Mouse (Mus musculus) MEL (cell line): ENCODE results near the gene Lyrm7. TPM values are rescaled to one million over a fixed set of nuclear protein-coding genes. Genes with fewer than 3 reads are reported as not detected.

Source experiments
- DNase-seq: peaks from one replicate; pipeline ENCODE4 v3.0.0; 2011; ENCODE audit warnings: low read depth, low spot score
- H3K27ac ChIP-seq: 2 replicates; pipeline ENCODE4 v1.5.1; 2012; ENCODE audit warnings: low read depth, mild to moderate bottlenecking, control low read depth, low read length, moderate library complexity; ENCODE audit not compliant: control insufficient read depth
- H3K27me3 ChIP-seq, 2 experiments: fragments of 150-350 bp in 1 of 2; sonication (generic) in 1 of 2; 2 replicates each; pipeline ENCODE4 v1.6.1; 2012; ENCODE audit warnings: low read length in 2 of 2, mild to moderate bottlenecking in 2 of 2, improper control_type of control experiment in 1 of 2, moderate library complexity in 1 of 2; ENCODE audit not compliant: insufficient read depth in 2 of 2, control insufficient read depth in 1 of 2
- H3K36me3 ChIP-seq, 2 experiments: 2 replicates each; pipeline ENCODE4 v1.6.1; 2012 to 2014; ENCODE audit warnings: low read length in 2 of 2, improper control_type of control experiment in 1 of 2, inconsistent platforms in 1 of 2, mild to moderate bottlenecking in 1 of 2; ENCODE audit not compliant: insufficient read depth in 2 of 2, control insufficient read depth in 1 of 2
- H3K4me1 ChIP-seq, 2 experiments: fragments of 150-350 bp in 1 of 2; sonication (generic) in 1 of 2; 2 replicates each; pipeline ENCODE4 v1.6.1; 2012; ENCODE audit warnings: low read length in 2 of 2, improper control_type of control experiment in 1 of 2, mild to moderate bottlenecking in 1 of 2; ENCODE audit not compliant: insufficient read depth in 2 of 2, control insufficient read depth in 1 of 2
- H3K4me3 ChIP-seq, 2 experiments: fragments of 150-350 bp in 1 of 2; sonication (generic) in 1 of 2; 2 replicates each; pipeline ENCODE4 v1.5.1; 2012; ENCODE audit warnings: low read depth in 2 of 2, low read length in 2 of 2, mild to moderate bottlenecking in 2 of 2, moderate library complexity in 2 of 2, control low read depth in 1 of 2, improper control_type of control experiment in 1 of 2; ENCODE audit not compliant: control insufficient read depth in 1 of 2, insufficient read depth in 1 of 2
- H3K79me2 ChIP-seq: 2 replicates; pipeline ENCODE4 v1.6.1; 2012; ENCODE audit warnings: mild to moderate bottlenecking, low read length, moderate library complexity; ENCODE audit not compliant: control insufficient read depth, poor library complexity, insufficient read depth
- H3K9ac ChIP-seq: 2 replicates; pipeline ENCODE4 v1.6.1; 2012; ENCODE audit warnings: low read depth, mild to moderate bottlenecking, control low read depth, low read length, moderate library complexity; ENCODE audit not compliant: control insufficient read depth, poor library complexity, severe bottlenecking
- H3K9me3 ChIP-seq: fragments of 150-350 bp; sonication (generic); replicated peaks from 2 replicates; pipeline ENCODE4 v1.6.1; 2012; ENCODE audit warnings: mild to moderate bottlenecking, low read length, improper control_type of control experiment, moderate library complexity; ENCODE audit not compliant: insufficient read depth
- CTCF ChIP-seq, 3 experiments: IDR thresholded peaks in 2 of 3; conservative IDR thresholded peaks in 1 of 3; 2 replicates each; pipeline ENCODE4 v1.5.1; 2011 to 2012; ENCODE audit warnings: low read length in 3 of 3, low read depth in 2 of 3, mild to moderate bottlenecking in 2 of 3, improper control_type of control experiment in 1 of 3, inconsistent platforms in 1 of 3, mixed read lengths in 1 of 3, moderate library complexity in 1 of 3; ENCODE audit not compliant: control insufficient read depth in 1 of 3, insufficient read depth in 1 of 3, poor library complexity in 1 of 3, severe bottlenecking in 1 of 3
- ELF1 ChIP-seq: IDR thresholded peaks from 2 replicates; pipeline ENCODE4 v1.6.1; 2014; ENCODE audit warnings: low read depth, mild to moderate bottlenecking, inconsistent platforms, low read length, improper control_type of control experiment, moderate library complexity
- EP300 ChIP-seq, 2 experiments: IDR thresholded peaks; 2 replicates each; pipeline ENCODE4 v1.6.1; 2011; ENCODE audit warnings: improper control_type of control experiment in 2 of 2, low read length in 2 of 2, low read depth in 1 of 2, mild to moderate bottlenecking in 1 of 2
- ETS1 ChIP-seq: IDR thresholded peaks from 2 replicates; pipeline ENCODE4 v1.6.1; 2012; ENCODE audit warnings: low read depth, mild to moderate bottlenecking, inconsistent platforms, low read length, improper control_type of control experiment, moderate library complexity
- HCFC1 ChIP-seq: IDR thresholded peaks from 2 replicates; pipeline ENCODE4 v1.6.1; 2012; ENCODE audit warnings: low read depth, mild to moderate bottlenecking, inconsistent platforms, low read length, improper control_type of control experiment, moderate library complexity
- JUND ChIP-seq: IDR thresholded peaks from 2 replicates; pipeline ENCODE4 v1.6.1; 2011; ENCODE audit warnings: low read depth, mild to moderate bottlenecking, improper control_type of control experiment, low read length
- KAT2A ChIP-seq: conservative IDR thresholded peaks from 2 replicates; pipeline ENCODE4 v1.6.1; 2012; ENCODE audit warnings: low read depth, low read length, improper control_type of control experiment, inconsistent platforms
- MAX ChIP-seq: IDR thresholded peaks from 2 replicates; pipeline ENCODE4 v1.6.1; 2011; ENCODE audit warnings: low read length, improper control_type of control experiment
- MAZ ChIP-seq: IDR thresholded peaks from 2 replicates; pipeline ENCODE4 v1.6.1; 2012; ENCODE audit warnings: low read depth, mild to moderate bottlenecking, inconsistent platforms, low read length, improper control_type of control experiment
- MEF2A ChIP-seq: IDR thresholded peaks from 2 replicates; pipeline ENCODE4 v1.6.1; 2014; ENCODE audit warnings: low read depth, mild to moderate bottlenecking, inconsistent platforms, low read length, improper control_type of control experiment; ENCODE audit not compliant: poor library complexity, insufficient replicate concordance, severe bottlenecking; ENCODE audit errors: extremely low read depth
- MXI1 ChIP-seq: IDR thresholded peaks from 2 replicates; pipeline ENCODE4 v1.6.1; 2011; ENCODE audit warnings: mild to moderate bottlenecking, low read depth, low read length, improper control_type of control experiment
- MYB ChIP-seq: IDR thresholded peaks from 2 replicates; pipeline ENCODE4 v1.6.1; 2011; ENCODE audit warnings: mild to moderate bottlenecking, low read depth, low read length, improper control_type of control experiment
- MYC ChIP-seq: IDR thresholded peaks from 2 replicates; pipeline ENCODE4 v1.6.1; 2011; ENCODE audit warnings: low read depth, mild to moderate bottlenecking, low read length, improper control_type of control experiment, moderate library complexity
- NELFE ChIP-seq: IDR thresholded peaks from 2 replicates; pipeline ENCODE4 v1.6.1; 2011; ENCODE audit warnings: low read depth, low read length, improper control_type of control experiment
- NRF1 ChIP-seq: IDR thresholded peaks from 2 replicates; pipeline ENCODE4 v1.6.1; 2014; ENCODE audit warnings: low read depth, mild to moderate bottlenecking, inconsistent platforms, low read length, improper control_type of control experiment, moderate library complexity; ENCODE audit not compliant: poor library complexity, insufficient read depth, severe bottlenecking
- POLR2A ChIP-seq, 2 experiments: IDR thresholded peaks; 2 replicates each; pipeline ENCODE4 v1.6.1; 2011 to 2012; ENCODE audit warnings: low read length in 2 of 2, mild to moderate bottlenecking in 2 of 2, control low read depth in 1 of 2, improper control_type of control experiment in 1 of 2, low read depth in 1 of 2, moderate library complexity in 1 of 2; ENCODE audit not compliant: control insufficient read depth in 1 of 2, insufficient read depth in 1 of 2, poor library complexity in 1 of 2
- POLR2AphosphoS2 ChIP-seq: IDR thresholded peaks from 2 replicates; pipeline ENCODE4 v1.6.1; 2011; ENCODE audit warnings: low read length, improper control_type of control experiment
- SMC3 ChIP-seq: IDR thresholded peaks from 2 replicates; pipeline ENCODE4 v1.6.1; 2011; ENCODE audit warnings: low read depth, low read length, improper control_type of control experiment
- TBP ChIP-seq: IDR thresholded peaks from 2 replicates; pipeline ENCODE4 v1.8.0; 2011; ENCODE audit warnings: low read depth, low read length, improper control_type of control experiment
- TCF12 ChIP-seq: IDR thresholded peaks from 2 replicates; pipeline ENCODE4 v1.6.1; 2014; ENCODE audit warnings: low read depth, mild to moderate bottlenecking, inconsistent platforms, low read length, improper control_type of control experiment, moderate library complexity
- UBTF ChIP-seq: IDR thresholded peaks from 2 replicates; pipeline ENCODE4 v1.6.1; 2012; ENCODE audit warnings: low read depth, mild to moderate bottlenecking, inconsistent platforms, low read length, improper control_type of control experiment, moderate library complexity, borderline replicate concordance; ENCODE audit not compliant: insufficient read depth
- USF1 ChIP-seq: IDR thresholded peaks from 2 replicates; pipeline ENCODE4 v1.6.1; 2014; ENCODE audit warnings: low read depth, mild to moderate bottlenecking, inconsistent platforms, low read length, improper control_type of control experiment, moderate library complexity
- ZC3H11A ChIP-seq: IDR thresholded peaks from 2 replicates; pipeline ENCODE4 v1.6.1; 2012; ENCODE audit warnings: low read depth, mild to moderate bottlenecking, inconsistent platforms, low read length, improper control_type of control experiment
- ZKSCAN1 ChIP-seq: IDR thresholded peaks from 2 replicates; pipeline ENCODE4 v1.6.1; 2012; ENCODE audit warnings: low read depth, mild to moderate bottlenecking, inconsistent platforms, low read length, improper control_type of control experiment, moderate library complexity
- ZMIZ1 ChIP-seq: IDR thresholded peaks from 2 replicates; pipeline ENCODE4 v1.6.1; 2012; ENCODE audit warnings: low read depth, mild to moderate bottlenecking, inconsistent platforms, low read length, improper control_type of control experiment, moderate library complexity
- ZNF384 ChIP-seq: IDR thresholded peaks from 2 replicates; pipeline ENCODE4 v1.6.1; 2012; ENCODE audit warnings: low read depth, mild to moderate bottlenecking, inconsistent platforms, low read length, improper control_type of control experiment
- polyA plus RNA-seq, 2 experiments: library from polyadenylated mRNA; stranded (reverse) in 1 of 2; unstranded in 1 of 2; fragments of >175 nt in 1 of 2; fragments of >200 nt in 1 of 2; gene quantifications; 2 replicates each; pipeline versions ENCODE4 v1.2.1 to v1.2.4; 2012; ENCODE audit warnings: low replicate concordance in 2 of 2, low read depth in 1 of 2; ENCODE audit not compliant: insufficient read length in 2 of 2, insufficient read depth in 1 of 2, missing spikeins in 1 of 2
- total RNA-seq: library from RNA; depleted of rRNA; stranded (reverse); fragments of 300-350 nt; gene quantifications from 2 replicates; pipeline ENCODE4 v1.2.3, GENCODE M21; 2012

Lyrm7 gene
- total and polyA plus RNA-seq, 3 experiments = 12.3 to 188 (median 20.9) TPM

GRCm38 (mm10) chr11:54868445-54868844 lies 7.7 kb upstream of the Lyrm7 start:
- no peaks in the 10 kb centered on the region for H3K9me3 ChIP-seq
- H3K27ac ChIP-seq = peak overlapping the region; percentile 28; the same call in 1 of the 2 replicates
- H3K36me3 ChIP-seq = peaks cover 6 to 26% of the 10 kb centered on the region in 2 experiments
- no peak overlapping the region for H3K4me3 ChIP-seq
- TF ChIP-seq POLR2A (IDR thresholded peaks at IDR 0.05; ENCODE audit: control insufficient read depth in 1 of 2, insufficient read depth in 1 of 2, low read depth in 1 of 2, low read length in 2 of 2, poor library complexity in 1 of 2) = no peak
- TF ChIP-seq MXI1 = peak; percentile 44; the same call in 1 of the 2 replicates
- no peak for TF ChIP-seq NRF1
- TF ChIP-seq ZKSCAN1 = no peak
- no peak for TF ChIP-seq USF1
- no peak for TF ChIP-seq ELF1
- TF ChIP-seq SMC3 = no peak; the same call in 1 of the 2 replicates
- TF ChIP-seq MAZ = no peak
- TF ChIP-seq UBTF = no peak
- TF ChIP-seq MYC = no peak
- no peak for TF ChIP-seq KAT2A
- no peak for TF ChIP-seq TCF12
- no peak for TF ChIP-seq HCFC1
- no peak for TF ChIP-seq CTCF (IDR thresholded peaks at IDR 0.05 in 2 of 3, conservative IDR thresholded peaks at IDR 0.05 in 1 of 3; ENCODE audit: control insufficient read depth in 1 of 3, insufficient read depth in 1 of 3, low read depth in 2 of 3, low read length in 3 of 3, poor library complexity in 1 of 3, severe bottlenecking in 1 of 3)
- TF ChIP-seq MYB = no peak
- no peak for TF ChIP-seq ZC3H11A
- TF ChIP-seq NELFE = no peak
- TF ChIP-seq MEF2A = no peak
- TF ChIP-seq ZMIZ1 = peak; percentile 37; the same call in 1 of the 2 replicates
- TF ChIP-seq JUND = 0 out of 2 replicates have a peak, but pooled peaks have one; percentile 9
- TF ChIP-seq ZNF384 = no peak
- no peak for TF ChIP-seq ETS1
- TF ChIP-seq TBP = no peak
- TF ChIP-seq MAX = 0 out of 2 replicates have a peak, but pooled peaks have one; percentile 26
- TF ChIP-seq EP300 (IDR thresholded peaks at IDR 0.05; ENCODE audit: low read depth in 1 of 2, low read length in 2 of 2) = peak in 1 of 2 experiments; percentile 50; a peak in 2 of 4 replicates
- peak; percentile 57; the same call in 1 of the 2 replicates for TF ChIP-seq POLR2AphosphoS2
- peaks cover 21% of the 10 kb centered on the region for H3K79me2 ChIP-seq
- DNase-seq = peak; percentile 62
- H3K9ac ChIP-seq = no peak overlapping the region
- H3K27me3 ChIP-seq = no peaks in the 10 kb centered on the region
- peaks cover 7 to 24% of the 10 kb centered on the region in 2 experiments for H3K4me1 ChIP-seq
